Mouse (Mus musculus) embryo, embryonic 10.5 days (tissue): ENCODE results near the gene Vmn2r7.
"Not testable (repeated sequence)": the region's sequence is repeated elsewhere in the genome, so short reads cannot be mapped to it uniquely, and the experiment has no call there.

ENCODE experiments used
- DNase-seq: peaks from one replicate; pipeline ENCODE4 v3.0.0-alpha.2; 2015; ENCODE audit warnings: low spot score

The Vmn2r7 gene

GRCm38 (mm10) chr3:64844665-64845064, at the start of gene Vmn2r7:
Gene Vmn2r7 (minus strand): TSS chr3:64844765.
- not testable (repeated sequence) for DNase-seq

- no peak for DNase-seq
These were observed 45.2 kb upstream of the Vmn2r7 start for GRCm38 (mm10) chr3:64889725-64890124.

GRCm38 (mm10) chr3:64878199-64878977, 33.8 kb upstream of the Vmn2r7 start:
- no peak for DNase-seq

- DNase-seq, result peak; percentile 17
These were observed 32.1 kb upstream of the Vmn2r7 start for GRCm38 (mm10) chr3:64876669-64877068.

- DNase-seq, result no peak
These were observed 1.7 kb downstream of the Vmn2r7 start for GRCm38 (mm10) chr3:64842881-64843280.

- DNase-seq, result peak; percentile 82
These were observed 2.3 kb downstream of the Vmn2r7 start for GRCm38 (mm10) chr3:64842299-64842698.

- DNase-seq, result peak; percentile 29
These were observed 13.4 kb downstream of the Vmn2r7 start for GRCm38 (mm10) chr3:64831134-64831533.

- no peak for DNase-seq
These were observed 53.3 kb downstream of the Vmn2r7 start for GRCm38 (mm10) chr3:64791245-64791591.

- DNase-seq, result peak; percentile 75
These were observed 53.9 kb downstream of the Vmn2r7 start for GRCm38 (mm10) chr3:64790509-64791244.

- DNase-seq, result no peak
These were observed 61.7 kb downstream of the Vmn2r7 start for GRCm38 (mm10) chr3:64782901-64783300.

GRCm38 (mm10) chr3:64772132-64772531, 72.4 kb downstream of the Vmn2r7 start:
- DNase-seq, result no peak

GRCm38 (mm10) chr3:64756145-64756544, 88.4 kb downstream of the Vmn2r7 start:
- no peak for DNase-seq

GRCm38 (mm10) chr3:64727187-64727970, 117.2 kb downstream of the Vmn2r7 start:
- not testable (repeated sequence) for DNase-seq

GRCm38 (mm10) chr3:64725736-64726135, 118.8 kb downstream of the Vmn2r7 start:
- DNase-seq, result not testable (repeated sequence)

GRCm38 (mm10) chr3:64676069-64676468, 168.5 kb downstream of the Vmn2r7 start:
- not testable (repeated sequence) for DNase-seq
